Mouse (Mus musculus) cerebellum, adult 2 months (tissue): ENCODE results near the gene Dus3l.

Experiments
- CTCF ChIP-seq: fragments of 200-500 bp; IDR thresholded peaks from 2 replicates; pipeline ENCODE4 v1.5.1; 2011; ENCODE audit warnings: low read depth, mild to moderate bottlenecking, control low read depth, low read length, moderate library complexity, borderline replicate concordance; ENCODE audit not compliant: insufficient read depth
- POLR2A ChIP-seq: fragments of 200-500 bp; IDR thresholded peaks from 2 replicates; pipeline ENCODE4 v1.6.1; 2011; ENCODE audit warnings: low read length, control low read depth, borderline replicate concordance; ENCODE audit not compliant: insufficient read depth

GRCm38 (mm10) chr17:56727029-56727649 is 37.4 kb upstream of the Dus3l start:
- no peak for TF ChIP-seq CTCF
- no peak for TF ChIP-seq POLR2A
